Mouse (Mus musculus): Measurements from ENCODE around the gene Mdm2. TPM values are rescaled to one million over a fixed set of nuclear protein-coding genes. Genes with fewer than 3 reads are reported as not detected.
A peak's percentile ranks its signal among the peaks of the same experiment; 100 is the strongest.
"Not testable (repeated sequence)": the region's sequence is repeated elsewhere in the genome, so short reads cannot be mapped to it uniquely, and the experiment has no call there.

Mdm2 gene
- 36.0 TPM for polyA plus RNA-seq (2012; fragmentation: generic; extraction: Trizol)
- long read RNA-seq, experiment 1, transcript Mdm2-201 (12 exons, 3,099 nt) = major isoform, 11 of 51 reads
- long read RNA-seq, experiment 1, partial matches to known transcripts = 17 of 51 reads
- long read RNA-seq, experiment 1, other reads (novel, unspliced or antisense) = 21 of 51 reads
- long read RNA-seq, experiment 2, transcript Mdm2-201 (12 exons, 3,099 nt) = major isoform, 288 of 599 reads
- long read RNA-seq, experiment 2, partial matches to known transcripts = 156 of 599 reads
- long read RNA-seq, experiment 2, other reads (novel, unspliced or antisense) = 148 of 599 reads

GRCm38 (mm10) chr10:117710604-117711141, at the start of gene Mdm2:
TSS of gene Mdm2 (minus strand) at chr10:117710758.
- Histone ChIP-seq H3ac (ENCODE audit: control insufficient read depth, insufficient read length, low read depth) (peak within 1 kb of the TSS; percentile 95), H3K4me3 (ENCODE audit: insufficient read depth, poor library complexity, severe bottlenecking) (peak within 1 kb of the TSS; percentile 92), H3K27me3 (ENCODE audit: control insufficient read depth, insufficient read depth, insufficient read length) (no peaks in the 10 kb centered on the region), H3K79me3 (ENCODE audit: low read depth) (peaks cover 43% of the 10 kb centered on the region), H3K36me3 (ENCODE audit: control insufficient read depth, insufficient read depth) (peaks cover 39% of the 10 kb centered on the region), H3K79me2 (ENCODE audit: control insufficient read depth, insufficient read depth) (peaks cover 54% of the 10 kb centered on the region)
- TF ChIP-seq CEBPB (IDR thresholded peaks at IDR 0.05; ENCODE audit: low read depth) (no peak), MAX (IDR thresholded peaks at IDR 0.05) (peak; percentile 20), FOSL1 (IDR thresholded peaks at IDR 0.05; ENCODE audit: insufficient read depth, low read length, poor library complexity, severe bottlenecking) (no peak), USF1 (IDR thresholded peaks at IDR 0.05; ENCODE audit: low read depth) (no peak), MYOD1 (IDR thresholded peaks at IDR 0.05; ENCODE audit: control insufficient read depth, insufficient read length, low read depth) (no peak), CTCF (IDR thresholded peaks at IDR 0.05; ENCODE audit: control insufficient read depth, insufficient read depth, insufficient read length) (peak; percentile 76), MYOG (IDR thresholded peaks at IDR 0.05; ENCODE audit: control insufficient read depth, extremely low read depth, insufficient read length) (no peak)

GRCm38 (mm10) chr10:117759844-117760630, 49.5 kb upstream of the Mdm2 start:
- H3K79me3 ChIP-seq (ENCODE audit: low read depth) = no peaks in the 10 kb centered on the region
- peaks cover 95% of the 10 kb centered on the region for H3K36me3 ChIP-seq (ENCODE audit: control insufficient read depth, insufficient read depth)
- no peak overlapping the region for H3ac ChIP-seq (ENCODE audit: control insufficient read depth, insufficient read length, low read depth)
- no peaks in the 10 kb centered on the region for H3K79me2 ChIP-seq (ENCODE audit: control insufficient read depth, insufficient read depth)
- H3K4me3 ChIP-seq (ENCODE audit: insufficient read depth, poor library complexity, severe bottlenecking) = no peak overlapping the region
- H3K27me3 ChIP-seq (ENCODE audit: control insufficient read depth, insufficient read depth, insufficient read length) = no peaks in the 10 kb centered on the region
- TF ChIP-seq CTCF (IDR thresholded peaks at IDR 0.05; ENCODE audit: control insufficient read depth, insufficient read depth, insufficient read length) (no peak), USF1 (IDR thresholded peaks at IDR 0.05; ENCODE audit: low read depth) (no peak), FOSL1 (IDR thresholded peaks at IDR 0.05; ENCODE audit: insufficient read depth, low read length, poor library complexity, severe bottlenecking) (no peak), MYOD1 (IDR thresholded peaks at IDR 0.05; ENCODE audit: control insufficient read depth, insufficient read length, low read depth) (no peak), MAX (IDR thresholded peaks at IDR 0.05) (no peak), CEBPB (IDR thresholded peaks at IDR 0.05; ENCODE audit: low read depth) (no peak), MYOG (IDR thresholded peaks at IDR 0.05; ENCODE audit: control insufficient read depth, extremely low read depth, insufficient read length) (no peak)

- H3K79me2 ChIP-seq (ENCODE audit: control insufficient read depth, insufficient read depth) = no peaks in the 10 kb centered on the region
- no peak overlapping the region for H3K4me3 ChIP-seq (ENCODE audit: insufficient read depth, poor library complexity, severe bottlenecking)
- no peaks in the 10 kb centered on the region for H3K79me3 ChIP-seq (ENCODE audit: low read depth)
- peaks cover 97% of the 10 kb centered on the region for H3K36me3 ChIP-seq (ENCODE audit: control insufficient read depth, insufficient read depth)
- no peak overlapping the region for H3ac ChIP-seq (ENCODE audit: control insufficient read depth, insufficient read length, low read depth)
- no peak for TF ChIP-seq FOSL1 (IDR thresholded peaks at IDR 0.05; ENCODE audit: insufficient read depth, low read length, poor library complexity, severe bottlenecking)
- no peak for TF ChIP-seq CTCF (IDR thresholded peaks at IDR 0.05; ENCODE audit: control insufficient read depth, insufficient read depth, insufficient read length)
- TF ChIP-seq MYOD1 (IDR thresholded peaks at IDR 0.05; ENCODE audit: control insufficient read depth, insufficient read length, low read depth) = no peak
- TF ChIP-seq MAX (IDR thresholded peaks at IDR 0.05) = no peak
- TF ChIP-seq CEBPB (IDR thresholded peaks at IDR 0.05; ENCODE audit: low read depth) = no peak
- no peak for TF ChIP-seq USF1 (IDR thresholded peaks at IDR 0.05; ENCODE audit: low read depth)
- H3K27me3 ChIP-seq (ENCODE audit: control insufficient read depth, insufficient read depth, insufficient read length) = no peaks in the 10 kb centered on the region
Observed at GRCm38 (mm10) chr10:117758749-117759727, 48.5 kb upstream of the Mdm2 start.

DNA sequence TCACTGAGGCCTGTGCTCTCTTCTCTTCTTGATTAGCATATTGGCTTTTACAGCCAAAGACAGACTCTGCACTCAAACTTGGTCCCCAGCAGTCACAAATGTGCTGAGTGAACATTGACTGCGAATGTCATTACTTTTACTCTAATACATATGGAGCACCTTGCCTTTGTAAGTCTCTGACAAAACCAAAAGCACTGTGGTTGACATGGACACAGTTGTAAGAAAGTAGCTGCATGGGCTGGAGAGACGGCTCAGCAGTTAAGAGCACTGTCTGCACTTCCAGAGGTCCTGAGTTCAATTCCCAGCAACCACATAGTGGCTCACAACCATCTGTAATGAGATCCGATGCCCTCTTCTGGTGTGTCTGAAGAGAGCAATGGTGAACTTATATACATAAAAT, 47.8 kb upstream of the Mdm2 start:
- H3ac ChIP-seq (ENCODE audit: control insufficient read depth, insufficient read length, low read depth); H3K79me3 ChIP-seq (ENCODE audit: low read depth); H3K4me3 ChIP-seq (ENCODE audit: insufficient read depth, poor library complexity, severe bottlenecking); H3K79me2 ChIP-seq (ENCODE audit: control insufficient read depth, insufficient read depth); H3K27me3 ChIP-seq (ENCODE audit: control insufficient read depth, insufficient read depth, insufficient read length): not testable (repeated sequence)
- H3K36me3 ChIP-seq (ENCODE audit: control insufficient read depth, insufficient read depth) = peaks cover 92% of the 10 kb centered on the region

GRCm38 (mm10) chr10:117757796-117758342, 47.3 kb upstream of the Mdm2 start:
- Histone ChIP-seq H3K79me3 (ENCODE audit: low read depth) (no peaks in the 10 kb centered on the region), H3ac (ENCODE audit: control insufficient read depth, insufficient read length, low read depth) (no peak overlapping the region), H3K27me3 (ENCODE audit: control insufficient read depth, insufficient read depth, insufficient read length) (no peaks in the 10 kb centered on the region), H3K79me2 (ENCODE audit: control insufficient read depth, insufficient read depth) (no peaks in the 10 kb centered on the region), H3K4me3 (ENCODE audit: insufficient read depth, poor library complexity, severe bottlenecking) (no peak overlapping the region), H3K36me3 (ENCODE audit: control insufficient read depth, insufficient read depth) (peaks cover 92% of the 10 kb centered on the region)
- TF ChIP-seq USF1 (IDR thresholded peaks at IDR 0.05; ENCODE audit: low read depth) (no peak), CEBPB (IDR thresholded peaks at IDR 0.05; ENCODE audit: low read depth) (no peak), FOSL1 (IDR thresholded peaks at IDR 0.05; ENCODE audit: insufficient read depth, low read length, poor library complexity, severe bottlenecking) (no peak), CTCF (IDR thresholded peaks at IDR 0.05; ENCODE audit: control insufficient read depth, insufficient read depth, insufficient read length) (no peak), MYOG (IDR thresholded peaks at IDR 0.05; ENCODE audit: control insufficient read depth, extremely low read depth, insufficient read length) (no peak), MAX (IDR thresholded peaks at IDR 0.05) (no peak), MYOD1 (IDR thresholded peaks at IDR 0.05; ENCODE audit: control insufficient read depth, insufficient read length, low read depth) (no peak)

Data from C2C12 (cell line).